Mouse (Mus musculus) testis, postnatal 14 days (tissue): ENCODE data around the gene Ntn4.

Source experiments
- DNase-seq: peaks from one replicate; pipeline ENCODE4 v3.0.0; 2021; ENCODE audit warnings: low spot score

The Ntn4 gene

GRCm38 (mm10) chr10:93641821-93642746 is 1.6 kb downstream of the Ntn4 start:
- DNase-seq = peak; percentile 19

GRCm38 (mm10) chr10:93642897-93643296 is 2.4 kb downstream of the Ntn4 start:
- DNase-seq = no peak

GRCm38 (mm10) chr10:93644451-93644941 is 4.0 kb downstream of the Ntn4 start:
- DNase-seq = no peak

- no peak for DNase-seq
Observed at GRCm38 (mm10) chr10:93647655-93648561, 7.4 kb downstream of the Ntn4 start.

GRCm38 (mm10) chr10:93648598-93649102 is 8.2 kb downstream of the Ntn4 start:
- DNase-seq = no peak

- no peak for DNase-seq
Observed at GRCm38 (mm10) chr10:93649127-93649526, 8.6 kb downstream of the Ntn4 start.

GRCm38 (mm10) chr10:93649600-93649999 is 9.1 kb downstream of the Ntn4 start:
- no peak for DNase-seq

- no peak for DNase-seq
Observed at GRCm38 (mm10) chr10:93653322-93653721, 12.8 kb downstream of the Ntn4 start.

GRCm38 (mm10) chr10:93655428-93655827 is 14.9 kb downstream of the Ntn4 start:
- no peak for DNase-seq

- DNase-seq = no peak
Observed at GRCm38 (mm10) chr10:93659792-93660191, 19.3 kb downstream of the Ntn4 start.

- DNase-seq = no peak
Observed at GRCm38 (mm10) chr10:93661348-93661991, 21.0 kb downstream of the Ntn4 start.

GRCm38 (mm10) chr10:93662018-93662417 is 21.5 kb downstream of the Ntn4 start:
- DNase-seq = no peak

GRCm38 (mm10) chr10:93666222-93666621 is 25.7 kb downstream of the Ntn4 start:
- no peak for DNase-seq

GRCm38 (mm10) chr10:93666996-93667395 is 26.5 kb downstream of the Ntn4 start:
- no peak for DNase-seq

- peak; percentile 70 for DNase-seq
Observed at GRCm38 (mm10) chr10:93672646-93673479, 32.4 kb downstream of the Ntn4 start.

- peak; percentile 72 for DNase-seq
Observed at GRCm38 (mm10) chr10:93679191-93680007, 38.9 kb downstream of the Ntn4 start.

- no peak for DNase-seq
Observed at GRCm38 (mm10) chr10:93680680-93681377, 40.3 kb downstream of the Ntn4 start.

- no peak for DNase-seq
Observed at GRCm38 (mm10) chr10:93682185-93682747, 41.8 kb downstream of the Ntn4 start.

- DNase-seq = no peak
Observed at GRCm38 (mm10) chr10:93683185-93683584, 42.7 kb downstream of the Ntn4 start.
